Mouse (Mus musculus): ENCODE data around the gene Cldn15.
"Not testable (repeated sequence)": the region's sequence is repeated elsewhere in the genome, so short reads cannot be mapped to it uniquely, and the experiment has no call there.

The Cldn15 gene
- long read RNA-seq, experiment 1, transcript Cldn15-201 (5 exons, 1,850 nt) = major isoform, 5 of 6 reads
- long read RNA-seq, experiment 1, partial matches to known transcripts = 0 of 6 reads
- long read RNA-seq, experiment 1, other reads (novel, unspliced or antisense) = 1 of 6 reads
- long read RNA-seq, experiment 2, transcript Cldn15-201 (5 exons, 1,850 nt) = major isoform, 8 of 8 reads
- long read RNA-seq, experiment 2, partial matches to known transcripts = 0 of 8 reads
- long read RNA-seq, experiment 2, other reads (novel, unspliced or antisense) = 0 of 8 reads

- intact Hi-C loops (cut with DNase I) = no loop called here
Measured at GRCm38 (mm10) chr5:136966331-136966730, at the start of gene Cldn15. Gene Cldn15, plus strand, starts transcription at chr5:136966616.

GRCm38 (mm10) chr5:136917613-136918242, 48.7 kb upstream of the Cldn15 start:
- intact Hi-C loops (cut with DNase I) = no loop called here

GRCm38 (mm10) chr5:136918655-136919472, 47.6 kb upstream of the Cldn15 start:
- intact Hi-C loops (cut with DNase I) = no loop called here

- intact Hi-C loops (cut with DNase I) = no loop called here
Measured at GRCm38 (mm10) chr5:136919546-136920301, 46.7 kb upstream of the Cldn15 start.

- intact Hi-C loops (cut with DNase I) = no loop called here
Measured at GRCm38 (mm10) chr5:136922830-136923229, 43.6 kb upstream of the Cldn15 start.

- intact Hi-C loops (cut with DNase I) = no loop called here
Measured at GRCm38 (mm10) chr5:136923751-136924478, 42.5 kb upstream of the Cldn15 start.

GRCm38 (mm10) chr5:136929073-136929472, 37.3 kb upstream of the Cldn15 start:
- intact Hi-C loops (cut with DNase I) = loop anchor here (2.0 kb wide), 2 partner anchors 42 to 178 kb away; no protein-coding TSS in a partner anchor

GRCm38 (mm10) chr5:136931896-136932295, 34.5 kb upstream of the Cldn15 start:
- intact Hi-C loops (cut with DNase I) = no loop called here

- intact Hi-C loops (cut with DNase I) = no loop called here
Measured at GRCm38 (mm10) chr5:136932956-136933355, 33.5 kb upstream of the Cldn15 start.

GRCm38 (mm10) chr5:136933930-136934329, 32.5 kb upstream of the Cldn15 start:
- intact Hi-C loops (cut with DNase I) = no loop called here

GRCm38 (mm10) chr5:136935905-136936695, 30.3 kb upstream of the Cldn15 start:
- intact Hi-C loops (cut with DNase I) = no loop called here

- intact Hi-C loops (cut with DNase I) = no loop called here
Measured at GRCm38 (mm10) chr5:136936750-136937149, 29.7 kb upstream of the Cldn15 start.

GRCm38 (mm10) chr5:136937621-136938020, 28.8 kb upstream of the Cldn15 start:
- intact Hi-C loops (cut with DNase I) = no loop called here

- intact Hi-C loops (cut with DNase I) = no loop called here
Measured at GRCm38 (mm10) chr5:136939284-136939683, 27.1 kb upstream of the Cldn15 start.

- intact Hi-C loops (cut with DNase I) = not testable (repeated sequence)
Measured at GRCm38 (mm10) chr5:136940029-136940428, 26.4 kb upstream of the Cldn15 start.

- intact Hi-C loops (cut with DNase I) = no loop called here
Measured at GRCm38 (mm10) chr5:136940845-136941560, 25.4 kb upstream of the Cldn15 start.

- intact Hi-C loops (cut with DNase I) = no loop called here
Measured at GRCm38 (mm10) chr5:136942781-136943180, 23.6 kb upstream of the Cldn15 start.

GRCm38 (mm10) chr5:136943382-136943781, 23.0 kb upstream of the Cldn15 start:
- intact Hi-C loops (cut with DNase I) = no loop called here

GRCm38 (mm10) chr5:136945084-136945483, 21.3 kb upstream of the Cldn15 start:
- intact Hi-C loops (cut with DNase I) = no loop called here
